Mouse (Mus musculus) forebrain, embryonic 16.5 days (tissue): ENCODE measurements at regions not wholly inside any gene's neighbourhood (a gene's known extent, or its start where the extent isn't known, plus 50 kb on each side); places are given as distances from the start of the nearest gene placed in this dataset.

ENCODE experiments used
- ATAC-seq: fragments of 200-750 bp; cut with Nextera tagmentation; 2 replicates; pipeline ENCODE4 v1.8.0; 2017; ENCODE audit warnings: mild to moderate bottlenecking, moderate library complexity
- H3K27ac ChIP-seq: fragments of 300-500 bp; sonication (generic); 2 replicates; pipeline ENCODE4 v1.5.1; 2014; ENCODE audit warnings: low read length, control low read depth
- H3K27me3 ChIP-seq: fragments of 300-500 bp; sonication (generic); replicated peaks from 2 replicates; pipeline ENCODE4 v1.6.1; 2014; ENCODE audit warnings: low read length; ENCODE audit not compliant: control insufficient read depth, insufficient read depth
- H3K36me3 ChIP-seq: fragments of 300-500 bp; sonication (generic); 2 replicates; pipeline ENCODE4 v1.6.1; 2014; ENCODE audit not compliant: control insufficient read depth, insufficient read depth
- H3K4me1 ChIP-seq: fragments of 300-500 bp; sonication (generic); replicated peaks from 2 replicates; pipeline ENCODE4 v1.6.1; 2014; ENCODE audit warnings: low read length; ENCODE audit not compliant: control insufficient read depth, insufficient read depth
- H3K4me2 ChIP-seq: fragments of 300-500 bp; sonication (generic); 2 replicates; pipeline ENCODE4 v1.6.1; 2014; ENCODE audit warnings: mild to moderate bottlenecking, low read length, control low read depth
- H3K4me3 ChIP-seq: fragments of 300-500 bp; sonication (generic); replicated peaks from 2 replicates; pipeline ENCODE4 v1.5.1; 2014; ENCODE audit warnings: mild to moderate bottlenecking, low read length, control low read depth
- H3K9ac ChIP-seq: fragments of 300-500 bp; sonication (generic); replicated peaks from 2 replicates; pipeline ENCODE4 v1.6.1; 2014; ENCODE audit warnings: low read depth, low read length, control low read depth
- H3K9me3 ChIP-seq: fragments of 300-500 bp; sonication (generic); 2 replicates; pipeline ENCODE4 v1.6.1; 2016; ENCODE audit warnings: low read length; ENCODE audit not compliant: control insufficient read depth
- WGBS: fragments of 180-500 bp; shearing (Covaris S2); extraction: QIAGEN DNeasy Blood & Tissue Kit; methylation state at CpG from one replicate; pipeline ENCODE4 v1.1.7; 2014; 5-methylcytosine and 5-hydroxymethylcytosine counted together

GRCm38 (mm10) chr8:6321346-6321745 lies 1216.2 kb upstream of the Slc10a2 start:
- no peak overlapping the region for H3K4me3 ChIP-seq
- 28% methylated on average over 1 of the region's 1 CpGs for WGBS
- no peaks in the 10 kb centered on the region for H3K4me1 ChIP-seq
- no peak overlapping the region for H3K4me2 ChIP-seq
- H3K36me3 ChIP-seq = no peaks in the 10 kb centered on the region
- H3K9me3 ChIP-seq = no peaks in the 10 kb centered on the region
- peak; percentile 49; the same call in 1 of the 2 replicates for ATAC-seq
- no peak overlapping the region for H3K9ac ChIP-seq
- no peaks in the 10 kb centered on the region for H3K27me3 ChIP-seq
- no peak overlapping the region for H3K27ac ChIP-seq

- Histone ChIP-seq H3K4me1 (no peaks in the 10 kb centered on the region), H3K4me2 (no peak overlapping the region), H3K4me3 (no peak overlapping the region), H3K27me3 (no peaks in the 10 kb centered on the region), H3K36me3 (no peaks in the 10 kb centered on the region), H3K9ac (no peak overlapping the region), H3K9me3 (no peaks in the 10 kb centered on the region), H3K27ac (no peak overlapping the region)
- 63% methylated on average over 4 of the region's 4 CpGs for WGBS
- peak; percentile 58; the same call in 1 of the 2 replicates for ATAC-seq
These were observed 1210.2 kb upstream of the Slc10a2 start for GRCm38 (mm10) chr8:6315162-6315845.

GRCm38 (mm10) chr8:6288889-6289288 lies 1183.7 kb upstream of the Slc10a2 start:
- 8% methylated on average over 3 of the region's 3 CpGs for WGBS
- Histone ChIP-seq H3K9me3 (no peaks in the 10 kb centered on the region), H3K27ac (peak overlapping the region; percentile 41; the same call in 1 of the 2 replicates), H3K27me3 (no peaks in the 10 kb centered on the region), H3K4me1 (0 out of 2 replicates have a peak, but pooled peaks cover 2% of the 10 kb centered on the region), H3K4me3 (no peak overlapping the region), H3K4me2 (no peak overlapping the region), H3K9ac (no peak overlapping the region), H3K36me3 (no peaks in the 10 kb centered on the region)
- peak; percentile 94 for ATAC-seq

GRCm38 (mm10) chr8:6279903-6280302 lies 1174.8 kb upstream of the Slc10a2 start:
- H3K36me3 ChIP-seq = no peaks in the 10 kb centered on the region
- 69% methylated on average over 1 of the region's 1 CpGs for WGBS
- ATAC-seq = no peak
- H3K27me3 ChIP-seq = no peaks in the 10 kb centered on the region
- H3K4me2 ChIP-seq = no peak overlapping the region
- H3K4me3 ChIP-seq = no peak overlapping the region
- no peak overlapping the region for H3K9ac ChIP-seq
- no peaks in the 10 kb centered on the region for H3K4me1 ChIP-seq
- 0 out of 2 replicates have a peak, but pooled peaks cover 2% of the 10 kb centered on the region for H3K9me3 ChIP-seq
- no peak overlapping the region for H3K27ac ChIP-seq
